Mouse (Mus musculus) heart, embryonic 14.5 days (tissue): ENCODE measurements around the gene Get4. TPM values are rescaled to one million over a fixed set of nuclear protein-coding genes. Genes with fewer than 3 reads are reported as not detected.

Experiments used
- ATAC-seq: fragments of 200-750 bp; cut with Nextera tagmentation; 2 replicates; pipeline ENCODE4 v1.8.0; 2017; ENCODE audit warnings: low read depth, moderate TSS enrichment; ENCODE audit not compliant: insufficient number of reproducible peaks, insufficient read depth, low FRiP score
- H3K27ac ChIP-seq, 2 experiments: fragments of 200-500 bp in 1 of 2; fragments of 300-500 bp in 1 of 2; sonication (generic) in 1 of 2; replicated peaks in 1 of 2; 2 replicates each; pipeline ENCODE4 v1.5.1; 2012 to 2014; ENCODE audit warnings: low read depth in 2 of 2, low read length in 2 of 2, control low read depth in 1 of 2, mild to moderate bottlenecking in 1 of 2, mixed read lengths in 1 of 2; ENCODE audit not compliant: control insufficient read depth in 1 of 2, insufficient read depth in 1 of 2
- H3K27me3 ChIP-seq: fragments of 300-500 bp; sonication (generic); 2 replicates; pipeline ENCODE4 v1.6.1; 2014; ENCODE audit warnings: mild to moderate bottlenecking, low read length, control low read depth; ENCODE audit not compliant: control insufficient read depth, insufficient read depth
- H3K36me3 ChIP-seq: fragments of 300-500 bp; sonication (generic); 2 replicates; pipeline ENCODE4 v1.6.1; 2014; ENCODE audit warnings: mild to moderate bottlenecking, control low read depth, low read length, mixed read lengths; ENCODE audit not compliant: control insufficient read depth, insufficient read depth
- H3K4me1 ChIP-seq, 2 experiments: fragments of 200-500 bp in 1 of 2; fragments of 300-500 bp in 1 of 2; sonication (generic) in 1 of 2; 2 replicates each; pipeline ENCODE4 v1.6.1; 2012 to 2014; ENCODE audit warnings: low read length in 2 of 2, control low read depth in 1 of 2, mixed read lengths in 1 of 2; ENCODE audit not compliant: control insufficient read depth in 2 of 2, insufficient read depth in 2 of 2
- H3K4me2 ChIP-seq: fragments of 300-500 bp; sonication (generic); 2 replicates; pipeline ENCODE4 v1.6.1; 2014; ENCODE audit warnings: mild to moderate bottlenecking, low read length
- H3K4me3 ChIP-seq, 2 experiments: fragments of 200-500 bp in 1 of 2; fragments of 300-500 bp in 1 of 2; sonication (generic) in 1 of 2; 2 replicates each; pipeline ENCODE4 v1.5.1; 2012 to 2014; ENCODE audit warnings: low read length in 2 of 2, mild to moderate bottlenecking in 2 of 2, control low read depth in 1 of 2, low read depth in 1 of 2, moderate library complexity in 1 of 2; ENCODE audit not compliant: control insufficient read depth in 1 of 2, insufficient read depth in 1 of 2
- H3K9ac ChIP-seq: fragments of 300-500 bp; sonication (generic); 2 replicates; pipeline ENCODE4 v1.6.1; 2014; ENCODE audit warnings: mild to moderate bottlenecking, low read length
- H3K9me3 ChIP-seq: fragments of 300-500 bp; sonication (generic); 2 replicates; pipeline ENCODE4 v1.6.1; 2016; ENCODE audit warnings: low read length, control low read depth; ENCODE audit not compliant: control insufficient read depth
- WGBS: fragments of 180-500 bp; shearing (Covaris S2); extraction: QIAGEN DNeasy Blood & Tissue Kit; methylation state at CpG from one replicate; pipeline ENCODE4 v1.1.7; 2014; 5-methylcytosine and 5-hydroxymethylcytosine counted together
- polyA plus RNA-seq: library from polyadenylated mRNA; unstranded; fragments of >200 nt; fragmentation: Nextera tagmentation; extraction: Ambion mirVana; gene quantifications from 2 replicates; pipeline ENCODE4 v1.2.1, GENCODE M21; 2014

The Get4 gene
- polyA plus RNA-seq, 1 experiment from 2014 or later: 138 TPM

GRCm38 (mm10) chr5:139241022-139241761 lies 10.9 kb upstream of the Get4 start:
- no peaks in the 10 kb centered on the region for H3K9me3 ChIP-seq
- 64% methylated on average over 15 of the region's 15 CpGs for WGBS
- H3K4me3 ChIP-seq: no peak overlapping the region
- no peak overlapping the region for H3K4me2 ChIP-seq
- H3K9ac ChIP-seq: peak overlapping the region; percentile 34
- H3K27me3 ChIP-seq: no peaks in the 10 kb centered on the region
- no peak for ATAC-seq
- peaks cover 7 to 25% of the 10 kb centered on the region in 2 experiments for H3K4me1 ChIP-seq
- H3K27ac ChIP-seq: peak overlapping the region; percentile 1 to 51; a peak in 2 of 4 replicates
- peaks cover 94% of the 10 kb centered on the region for H3K36me3 ChIP-seq

- Histone ChIP-seq H3K9ac (no peak overlapping the region), H3K36me3 (peaks cover 94% of the 10 kb centered on the region), H3K27me3 (no peaks in the 10 kb centered on the region), H3K4me1 (peaks cover 9 to 30% of the 10 kb centered on the region in 2 experiments), H3K4me2 (no peak overlapping the region), H3K4me3 (no peak overlapping the region), H3K27ac (peak overlapping the region in 1 of 2 experiments; percentile 61; a peak in 1 of 4 replicates), H3K9me3 (no peaks in the 10 kb centered on the region)
- ATAC-seq: peak; percentile 28; the same call in 1 of the 2 replicates
- 33% methylated on average over 1 of the region's 1 CpGs for WGBS
Measured at GRCm38 (mm10) chr5:139243384-139243783, 8.7 kb upstream of the Get4 start.

GRCm38 (mm10) chr5:139247767-139248166 lies 4.4 kb upstream of the Get4 start:
- ATAC-seq: no peak
- Histone ChIP-seq H3K27ac (no peak overlapping the region), H3K36me3 (peaks cover 73% of the 10 kb centered on the region)

GRCm38 (mm10) chr5:139248846-139249245 lies 3.3 kb upstream of the Get4 start:
- 85% methylated on average over 3 of the region's 3 CpGs for WGBS
- H3K4me2 ChIP-seq: no peak overlapping the region
- ATAC-seq: no peak

More at GRCm38 (mm10) chr5:139247767-139248166, 4.4 kb upstream of the Get4 start:
- Histone ChIP-seq H3K4me3 (no peak overlapping the region), H3K9me3 (no peaks in the 10 kb centered on the region), H3K4me2 (no peak overlapping the region), H3K4me1 (peaks cover 11 to 20% of the 10 kb centered on the region in 2 experiments), H3K27me3 (no peaks in the 10 kb centered on the region), H3K9ac (peak overlapping the region; percentile 16; the same call in 1 of the 2 replicates)
- WGBS: 40% methylated on average over 3 of the region's 3 CpGs

GRCm38 (mm10) chr5:139251279-139251678 lies 845 bp upstream of the Get4 start:
- Histone ChIP-seq H3K36me3 (peaks cover 48% of the 10 kb centered on the region), H3K4me1 (peaks cover 23 to 40% of the 10 kb centered on the region in 2 experiments), H3K27me3 (no peaks in the 10 kb centered on the region), H3K9ac (peak overlapping the region; percentile 81), H3K9me3 (no peaks in the 10 kb centered on the region), H3K27ac (peak overlapping the region; percentile 77 to 91), H3K4me2 (peak overlapping the region; percentile 96), H3K4me3 (peak overlapping the region in 1 of 2 experiments; percentile 77; a peak in 1 of 4 replicates)
- 87% methylated on average over 7 of the region's 7 CpGs for WGBS
- no peak for ATAC-seq

More at GRCm38 (mm10) chr5:139248846-139249245, 3.3 kb upstream of the Get4 start:
- Histone ChIP-seq H3K9me3 (no peaks in the 10 kb centered on the region), H3K9ac (no peak overlapping the region), H3K27me3 (no peaks in the 10 kb centered on the region), H3K36me3 (peaks cover 67% of the 10 kb centered on the region), H3K4me3 (no peak overlapping the region), H3K27ac (no peak overlapping the region), H3K4me1 (peaks cover 13 to 16% of the 10 kb centered on the region in 2 experiments)

- H3K4me3 ChIP-seq: peak overlapping the region; percentile 77 to 98
- WGBS: under 1% methylated on average over 8 of the region's 8 CpGs
- peak overlapping the region; percentile 96 for H3K4me2 ChIP-seq
- no peaks in the 10 kb centered on the region for H3K9me3 ChIP-seq
- H3K36me3 ChIP-seq: peaks cover 44% of the 10 kb centered on the region
- H3K9ac ChIP-seq: peak overlapping the region; percentile 81
- 0 out of 2 replicates have a peak, but pooled peaks have one; percentile 1 for ATAC-seq
- peak overlapping the region; percentile 77 to 91 for H3K27ac ChIP-seq
- peaks cover 27 to 43% of the 10 kb centered on the region in 2 experiments for H3K4me1 ChIP-seq
- H3K27me3 ChIP-seq: no peaks in the 10 kb centered on the region
Measured at GRCm38 (mm10) chr5:139251736-139252080, 416 bp upstream of the Get4 start.

GRCm38 (mm10) chr5:139252910-139253245 lies 754 bp downstream of the Get4 start:
- peak overlapping the region; percentile 91 for H3K9ac ChIP-seq
- under 1% methylated on average over 7 of the region's 7 CpGs for WGBS
- H3K36me3 ChIP-seq: peaks cover 35% of the 10 kb centered on the region
- H3K27me3 ChIP-seq: no peaks in the 10 kb centered on the region
- H3K4me3 ChIP-seq: peak overlapping the region; percentile 77 to 98
- H3K4me2 ChIP-seq: peak overlapping the region; percentile 96
- ATAC-seq: peak; percentile 2; the same call in 1 of the 2 replicates
- peaks cover 32 to 51% of the 10 kb centered on the region in 2 experiments for H3K4me1 ChIP-seq
- H3K27ac ChIP-seq: peak overlapping the region; percentile 92 to 96
- H3K9me3 ChIP-seq: no peaks in the 10 kb centered on the region
